Mouse (Mus musculus) erythroblast, embryonic 14.5 days (primary cell): ENCODE data around the gene Blcap.

Experiments
- GATA1 ChIP-seq: IDR thresholded peaks from 2 replicates; pipeline ENCODE4 v1.6.1; 2012; ENCODE audit warnings: low read length, inconsistent platforms, mixed read lengths
- TAL1 ChIP-seq: IDR thresholded peaks from 3 replicates; pipeline ENCODE4 v1.6.1; 2012; ENCODE audit warnings: low read length, inconsistent platforms, mixed read lengths

DNA sequence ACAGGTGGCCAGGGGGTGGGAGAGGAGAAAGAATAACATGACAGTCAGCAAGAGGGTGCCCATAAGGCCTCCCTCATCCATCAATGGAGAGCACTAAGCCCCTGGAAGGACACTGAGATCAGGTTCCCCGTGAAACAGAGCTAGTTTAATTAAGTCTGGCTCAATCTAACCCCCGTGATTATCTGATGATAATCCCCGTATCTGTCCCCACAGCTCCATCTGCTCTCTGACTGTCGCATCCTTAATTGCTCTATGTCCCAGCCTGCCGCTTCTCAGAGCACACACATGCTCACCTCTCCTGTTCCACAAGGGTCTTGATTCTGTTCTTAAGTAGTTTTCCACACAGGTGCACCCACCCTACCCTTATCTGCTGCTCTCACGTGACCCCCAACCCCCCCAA, 53.5 kb downstream of the Blcap start:
- TF ChIP-seq TAL1 (no peak), GATA1 (no peak)
